ENCODE assay signal across 8 mouse cellular contexts in genomic region chr13:23309495-23310011, GRCm38 (mm10). TPM values are rescaled to one million over a fixed set of nuclear protein-coding genes. Genes with fewer than 3 reads are reported as not detected.
DNase-seq lines count a peak whose midpoint lies in the region; ATAC-seq and TF ChIP-seq lines count a peak whose summit lies in the region.

No protein-coding gene starts in this region.

- H3K27ac ChIP-seq in cerebellum, adult 2 months (ENCODE audit: insufficient read depth, low read length): no peak overlapping the region
- H3K27ac ChIP-seq in CH12.LX (ENCODE audit: insufficient read depth, low read depth): no peak overlapping the region
- H3K27ac ChIP-seq in forebrain, embryonic 12.5 days: no peak overlapping the region
- no peak overlapping the region for H3K27ac ChIP-seq in liver, embryonic 12.5 days
- H3K27ac ChIP-seq in stomach, embryonic 15.5 days: no peak overlapping the region

- no peaks in the 10 kb centered on the region for H3K36me3 ChIP-seq in CH12.LX (replicated peaks in 1 of 2; ENCODE audit: control insufficient read depth in 1 of 2, insufficient read depth in 1 of 2, low read length in 1 of 2)
- H3K36me3 ChIP-seq in forebrain, embryonic 12.5 days (replicated peaks): no peaks in the 10 kb centered on the region
- no peaks in the 10 kb centered on the region for H3K36me3 ChIP-seq in liver, embryonic 12.5 days
- H3K36me3 ChIP-seq in stomach, embryonic 15.5 days: no peaks in the 10 kb centered on the region

- H3K9ac ChIP-seq in CH12.LX (ENCODE audit: insufficient read depth, low read depth): no peak overlapping the region; the same call in 1 of the 2 replicates
- H3K9ac ChIP-seq in forebrain, embryonic 12.5 days: peak overlapping the region; percentile 49; the same call in 1 of the 2 replicates
- H3K9ac ChIP-seq in liver, embryonic 12.5 days: peak overlapping the region; percentile 66
- H3K9ac ChIP-seq in stomach, embryonic 15.5 days: no peak overlapping the region

- H3K79me2 ChIP-seq in CH12.LX (replicated peaks; ENCODE audit: control insufficient read depth, extremely low read depth, insufficient read depth, poor library complexity, severe bottlenecking): no peaks in the 10 kb centered on the region

- peaks cover 4% of the 10 kb centered on the region; the same call in 1 of the 2 replicates for H3K27me3 ChIP-seq in cerebellum, adult 2 months (ENCODE audit: control insufficient read depth, insufficient read depth, low read length)
- peaks cover 14% of the 10 kb centered on the region for H3K27me3 ChIP-seq in CH12.LX (replicated peaks)
- H3K27me3 ChIP-seq in forebrain, embryonic 12.5 days: peaks cover 78% of the 10 kb centered on the region
- H3K27me3 ChIP-seq in liver, embryonic 12.5 days (replicated peaks): peaks cover 62% of the 10 kb centered on the region
- H3K27me3 ChIP-seq in stomach, embryonic 15.5 days (replicated peaks): peaks cover 53% of the 10 kb centered on the region

- ATAC-seq in forebrain, embryonic 12.5 days (ENCODE audit: low FRiP score): 0 out of 2 replicates have a peak, but pooled peaks have one; percentile 20
- peak; percentile 52 for ATAC-seq in liver, embryonic 12.5 days
- no peak for ATAC-seq in stomach, embryonic 15.5 days (ENCODE audit: insufficient read depth, low FRiP score, low read depth)

- no peaks in the 10 kb centered on the region for H3K4me1 ChIP-seq in cerebellum, adult 2 months (ENCODE audit: control insufficient read depth, insufficient read depth, low read length)
- H3K4me1 ChIP-seq in CH12.LX (ENCODE audit: control insufficient read depth in 1 of 2, insufficient read depth in 2 of 2): peaks cover 2 to 5% of the 10 kb centered on the region in 2 experiments; a peak in 2 of 4 replicates
- H3K4me1 ChIP-seq in forebrain, embryonic 12.5 days: peaks cover 21% of the 10 kb centered on the region
- H3K4me1 ChIP-seq in liver, embryonic 12.5 days: peaks cover 47% of the 10 kb centered on the region
- peaks cover 11% of the 10 kb centered on the region for H3K4me1 ChIP-seq in stomach, embryonic 15.5 days

- H3K4me3 ChIP-seq in cerebellum, adult 2 months (replicated peaks; ENCODE audit: insufficient read depth, low read depth, low read length): no peak overlapping the region
- peak overlapping the region; percentile 46 to 74 (median 72) for H3K4me3 ChIP-seq in CH12.LX (replicated peaks in 1 of 3; ENCODE audit: low read depth in 2 of 3, low read length in 2 of 3, poor library complexity in 1 of 3)
- H3K4me3 ChIP-seq in forebrain, embryonic 12.5 days (replicated peaks): peak overlapping the region; percentile 45
- peak overlapping the region; percentile 64 for H3K4me3 ChIP-seq in liver, embryonic 12.5 days
- H3K4me3 ChIP-seq in stomach, embryonic 15.5 days (replicated peaks): peak overlapping the region; percentile 37

- H3K9me3 ChIP-seq in CH12.LX (replicated peaks; ENCODE audit: low read length): peaks cover 5% of the 10 kb centered on the region
- H3K9me3 ChIP-seq in forebrain, embryonic 12.5 days: no peaks in the 10 kb centered on the region
- no peaks in the 10 kb centered on the region for H3K9me3 ChIP-seq in liver, embryonic 12.5 days (replicated peaks)
- H3K9me3 ChIP-seq in stomach, embryonic 15.5 days: no peaks in the 10 kb centered on the region

- TF ChIP-seq POLR2A in cerebellum, adult 2 months (IDR thresholded peaks at IDR 0.05; ENCODE audit: borderline replicate concordance, insufficient read depth, low read length): no peak
- TF ChIP-seq POLR2A in CH12.LX (IDR thresholded peaks at IDR 0.05; ENCODE audit: low read depth, low read length): no peak

- TF ChIP-seq CTCF in cerebellum, adult 2 months (IDR thresholded peaks at IDR 0.05; ENCODE audit: borderline replicate concordance, insufficient read depth, low read depth, low read length): no peak
- TF ChIP-seq CTCF in CH12.LX (conservative IDR thresholded peaks at IDR 0.05 in 1 of 2, IDR thresholded peaks at IDR 0.05 in 1 of 2; ENCODE audit: low read depth in 2 of 2, low read length in 2 of 2): no peak

- peak overlapping the region; percentile 78 for H3K4me2 ChIP-seq in CH12.LX (ENCODE audit: insufficient read depth, low read depth, poor library complexity, severe bottlenecking)
- H3K4me2 ChIP-seq in forebrain, embryonic 12.5 days: peak overlapping the region; percentile 68
- peak overlapping the region; percentile 84 for H3K4me2 ChIP-seq in liver, embryonic 12.5 days
- H3K4me2 ChIP-seq in stomach, embryonic 15.5 days: peak overlapping the region; percentile 66

- in situ Hi-C loops in CH12.LX (cut with MboI; ENCODE audit: low pct_ligation_motif_present, low pct_unique_long_range_greater_than_20kb, low sequenced_read_pairs): loop anchor here (10.0 kb wide), 2 partner anchors 45 to 195 kb away; no protein-coding TSS in a partner anchor

- WGBS in cerebellum, adult 2 months: 3% methylated on average over 28 of the region's 28 CpGs
- WGBS in forebrain, embryonic 12.5 days: under 1% methylated on average over 28 of the region's 28 CpGs
- WGBS in liver, embryonic 12.5 days (ENCODE audit: insufficient replicate concordance): under 1% methylated on average over 28 of the region's 28 CpGs
- under 1% methylated on average over 28 of the region's 28 CpGs for WGBS in stomach, embryonic 15.5 days

- TF ChIP-seq EP300 in CH12.LX (IDR thresholded peaks at IDR 0.05; ENCODE audit: low read length): no peak

- no peak for TF ChIP-seq RAD21 in CH12.LX (IDR thresholded peaks at IDR 0.05; ENCODE audit: low read depth, low read length)

- peak; percentile 17 to 29 for DNase-seq in cerebellum, postnatal 10 days
- no peak for DNase-seq in cerebellum, adult 2 months
- no peak for DNase-seq in CH12.LX (ENCODE audit: extremely low read depth)
- DNase-seq in adrenal gland, adult 2 months: no peak
- DNase-seq in spleen, postnatal 36 days (ENCODE audit: low spot score in 2 of 2): no peak

- dilution Hi-C loops in CH12.LX (cut with MboI; ENCODE audit: extremely low pct_ligation_motif_present, extremely low pct_unique_long_range_greater_than_20kb, low sequenced_read_pairs): no loop called here

TF ChIP-seq in CH12.LX, 34 proteins besides CTCF, POLR2A, EP300 and RAD21:
- no peak for TF ChIP-seq CHD1 (IDR thresholded peaks at IDR 0.05; ENCODE audit: low read depth, low read length)
- TF ChIP-seq ZC3H11A (IDR thresholded peaks at IDR 0.05; ENCODE audit: low read depth, low read length): no peak
- no peak for TF ChIP-seq NRF1 (IDR thresholded peaks at IDR 0.05; ENCODE audit: low read depth, low read length)
- TF ChIP-seq MAFK (IDR thresholded peaks at IDR 0.05; ENCODE audit: insufficient replicate concordance, low read length): no peak
- TF ChIP-seq MYC (IDR thresholded peaks at IDR 0.05; ENCODE audit: low read depth, low read length): no peak
- TF ChIP-seq POLR2AphosphoS2 (IDR thresholded peaks at IDR 0.05; ENCODE audit: low read depth, low read length): no peak
- TF ChIP-seq RCOR1 (conservative IDR thresholded peaks at IDR 0.05; ENCODE audit: low read depth, low read length): no peak
- no peak for TF ChIP-seq MEF2A (IDR thresholded peaks at IDR 0.05; ENCODE audit: borderline replicate concordance, low read depth, low read length)
- no peak for TF ChIP-seq ELF1 (IDR thresholded peaks at IDR 0.05; ENCODE audit: low read depth, low read length)
- TF ChIP-seq TCF12 (IDR thresholded peaks at IDR 0.05; ENCODE audit: low read depth, low read length): no peak
- TF ChIP-seq TBP (conservative IDR thresholded peaks at IDR 0.05; ENCODE audit: low read depth, low read length): no peak
- TF ChIP-seq HCFC1 (IDR thresholded peaks at IDR 0.05; ENCODE audit: low read depth, low read length): no peak
- TF ChIP-seq SMC3 (IDR thresholded peaks at IDR 0.05; ENCODE audit: low read depth, low read length): no peak
- no peak for TF ChIP-seq USF1 (IDR thresholded peaks at IDR 0.05; ENCODE audit: low read depth, low read length)
- no peak for TF ChIP-seq BHLHE40 (IDR thresholded peaks at IDR 0.05; ENCODE audit: low read depth, low read length)
TF ChIP-seq in CH12.LX: peak in this region for 0.

RNA-seq across cellular contexts. Expression of gene Zfp322a, which starts 59.5 kb away (rescaled TPM):
- 14.6 and 16.0 TPM in 2 replicates for polyA plus RNA-seq in cerebellum, adult 2 months (2012; rRNA removed)
- total RNA-seq in CH12.LX (2012; rRNA removed) (10.3 and 12.3 TPM in 2 replicates), CH12.LX (2014; rRNA removed) (17.7 and 20.0 TPM in 2 replicates)
- polyA plus RNA-seq in CH12.LX (2012; ENCODE audit: insufficient read length, low read depth): 10.3 and 10.5 TPM in 2 replicates
- 64.1 and 65.6 TPM in 2 replicates for polyA plus RNA-seq in forebrain, embryonic 12.5 days (2016; fragmentation: Nextera tagmentation; extraction: Ambion mirVana)
- 19.5 and 21.6 TPM in 2 replicates for polyA plus RNA-seq in liver, embryonic 12.5 days (2016; fragmentation: Nextera tagmentation; extraction: Ambion mirVana)
- 40.9 and 42.0 TPM in 2 replicates for polyA plus RNA-seq in stomach, embryonic 15.5 days (2015; fragmentation: Nextera tagmentation; extraction: Ambion mirVana)
- total RNA-seq in adrenal gland, adult 2 months (2021): 10 to 100 TPM; 16.3 to 20.7 TPM
- polyA plus RNA-seq in adrenal gland, adult 2 months (2012; rRNA removed): 0.40 and 0.53 TPM in 2 replicates

Comparison
In these comparisons a context has a peak if more than half of its experiments do, and no peak if none do; other contexts are left out.
1. DNase-seq: peak in cerebellum, postnatal 10 days (2 of 2); none in cerebellum, adult 2 months (0 of 2), CH12.LX (single experiment), adrenal gland, adult 2 months (single experiment) and spleen, postnatal 36 days (0 of 2).
2. H3K9ac ChIP-seq: peak in forebrain, embryonic 12.5 days (single experiment) and liver, embryonic 12.5 days (single experiment); none in CH12.LX (single experiment) and stomach, embryonic 15.5 days (single experiment).
3. Peak in every context shown above with its lines, with median percentiles within 50 percentile points of each other: H3K4me2 ChIP-seq.